Comparison of ENCODE assay signal across 12 mouse cellular contexts in genomic region chr5:140176370-140176769, GRCm38 (mm10).
"Had no signal": no experiment of that assay in that cellular context is flagged by ENCODE, and none has a peak within 500 bp of the region (broad histone marks: within the 10 kb centered on the region; RNA-seq: fewer than 3 reads in every experiment).

No protein-coding gene starts in this region.

- H3K9ac ChIP-seq: liver, embryonic 13.5 days; liver, postnatal 0 days; lung, embryonic 15.5 days had no signal

- H3K4me2 ChIP-seq: liver, embryonic 13.5 days; lung, embryonic 15.5 days had no signal

- ATAC-seq: liver, postnatal 0 days had no signal

- H3K27ac ChIP-seq: left cerebral cortex, adult 2 months; liver, embryonic 13.5 days; lung, embryonic 15.5 days; macrophage; stomach, postnatal 0 days had no signal

- DNase-seq: kidney, adult 8-10 months; kidney, postnatal 25 days; liver; liver, embryonic 13.5 days; liver, postnatal 0 days; lung, postnatal 14 days; thymus, postnatal 4 days had no signal

- H3K27me3 ChIP-seq: liver, embryonic 13.5 days; lung, embryonic 15.5 days had no signal

- H3K9me3 ChIP-seq: liver, embryonic 13.5 days; lung, embryonic 15.5 days; megakaryocyte, embryonic 14.5 days had no signal

- H3K36me3 ChIP-seq: liver, embryonic 13.5 days; lung, embryonic 15.5 days had no signal

- H3K4me3 ChIP-seq: left cerebral cortex, adult 2 months; liver, embryonic 13.5 days; lung, embryonic 15.5 days; megakaryocyte, embryonic 14.5 days had no signal
